Mouse (Mus musculus) forebrain, embryonic 16.5 days (tissue): ENCODE results near the gene Fstl4. TPM values are rescaled to one million over a fixed set of nuclear protein-coding genes. Genes with fewer than 3 reads are reported as not detected.
"Not testable (repeated sequence)": the region's sequence is repeated elsewhere in the genome, so short reads cannot be mapped to it uniquely, and the experiment has no call there.

Experiments
- ATAC-seq: fragments of 200-750 bp; cut with Nextera tagmentation; 2 replicates; pipeline ENCODE4 v1.8.0; 2017; ENCODE audit warnings: mild to moderate bottlenecking, moderate library complexity
- H3K27ac ChIP-seq: fragments of 300-500 bp; sonication (generic); 2 replicates; pipeline ENCODE4 v1.5.1; 2014; ENCODE audit warnings: low read length, control low read depth
- H3K27me3 ChIP-seq: fragments of 300-500 bp; sonication (generic); replicated peaks from 2 replicates; pipeline ENCODE4 v1.6.1; 2014; ENCODE audit warnings: low read length; ENCODE audit not compliant: control insufficient read depth, insufficient read depth
- H3K36me3 ChIP-seq: fragments of 300-500 bp; sonication (generic); 2 replicates; pipeline ENCODE4 v1.6.1; 2014; ENCODE audit not compliant: control insufficient read depth, insufficient read depth
- H3K4me1 ChIP-seq: fragments of 300-500 bp; sonication (generic); replicated peaks from 2 replicates; pipeline ENCODE4 v1.6.1; 2014; ENCODE audit warnings: low read length; ENCODE audit not compliant: control insufficient read depth, insufficient read depth
- H3K4me2 ChIP-seq: fragments of 300-500 bp; sonication (generic); 2 replicates; pipeline ENCODE4 v1.6.1; 2014; ENCODE audit warnings: mild to moderate bottlenecking, low read length, control low read depth
- H3K4me3 ChIP-seq: fragments of 300-500 bp; sonication (generic); replicated peaks from 2 replicates; pipeline ENCODE4 v1.5.1; 2014; ENCODE audit warnings: mild to moderate bottlenecking, low read length, control low read depth
- H3K9ac ChIP-seq: fragments of 300-500 bp; sonication (generic); replicated peaks from 2 replicates; pipeline ENCODE4 v1.6.1; 2014; ENCODE audit warnings: low read depth, low read length, control low read depth
- H3K9me3 ChIP-seq: fragments of 300-500 bp; sonication (generic); 2 replicates; pipeline ENCODE4 v1.6.1; 2016; ENCODE audit warnings: low read length; ENCODE audit not compliant: control insufficient read depth
- WGBS: fragments of 180-500 bp; shearing (Covaris S2); extraction: QIAGEN DNeasy Blood & Tissue Kit; methylation state at CpG from one replicate; pipeline ENCODE4 v1.1.7; 2014; 5-methylcytosine and 5-hydroxymethylcytosine counted together
- polyA plus RNA-seq: library from polyadenylated mRNA; unstranded; fragments of >200 nt; fragmentation: Nextera tagmentation; extraction: Ambion mirVana; gene quantifications from 2 replicates; pipeline ENCODE4 v1.2.1, GENCODE M21; 2015

Fstl4 gene
- polyA plus RNA-seq, 1 experiment from 2014 or later = 6.4 TPM

GRCm38 (mm10) chr11:53077641-53078040, 313.2 kb downstream of the Fstl4 start:
- no peak for ATAC-seq
- 87% methylated on average over 7 of the region's 7 CpGs for WGBS

GRCm38 (mm10) chr11:53078419-53079334, 314.2 kb downstream of the Fstl4 start:
- Histone ChIP-seq H3K9ac (no peak overlapping the region), H3K36me3 (no peaks in the 10 kb centered on the region), H3K4me2 (no peak overlapping the region), H3K9me3 (0 out of 2 replicates have a peak, but pooled peaks cover 2% of the 10 kb centered on the region), H3K27me3 (no peaks in the 10 kb centered on the region), H3K4me1 (no peaks in the 10 kb centered on the region), H3K4me3 (no peak overlapping the region), H3K27ac (no peak overlapping the region)
- WGBS = 74% methylated on average over 7 of the region's 7 CpGs
- no peak for ATAC-seq

More at GRCm38 (mm10) chr11:53077641-53078040, 313.2 kb downstream of the Fstl4 start:
- H3K9me3 ChIP-seq = 0 out of 2 replicates have a peak, but pooled peaks cover 2% of the 10 kb centered on the region
- no peaks in the 10 kb centered on the region for H3K36me3 ChIP-seq
- H3K27ac ChIP-seq = no peak overlapping the region
- no peak overlapping the region for H3K4me3 ChIP-seq
- H3K9ac ChIP-seq = no peak overlapping the region
- no peaks in the 10 kb centered on the region for H3K4me1 ChIP-seq
- no peaks in the 10 kb centered on the region for H3K27me3 ChIP-seq
- H3K4me2 ChIP-seq = no peak overlapping the region

- H3K36me3 ChIP-seq = no peaks in the 10 kb centered on the region
- no peak overlapping the region for H3K27ac ChIP-seq
- H3K4me1 ChIP-seq = no peaks in the 10 kb centered on the region
- ATAC-seq = no peak
- 88% methylated on average over 6 of the region's 6 CpGs for WGBS
- 0 out of 2 replicates have a peak, but pooled peaks cover 2% of the 10 kb centered on the region for H3K9me3 ChIP-seq
- no peak overlapping the region for H3K4me3 ChIP-seq
- no peaks in the 10 kb centered on the region for H3K27me3 ChIP-seq
- H3K4me2 ChIP-seq = no peak overlapping the region
- no peak overlapping the region for H3K9ac ChIP-seq
These were observed 316.9 kb downstream of the Fstl4 start for GRCm38 (mm10) chr11:53081310-53081709.

- WGBS = 75% methylated on average over 6 of the region's 6 CpGs
- no peaks in the 10 kb centered on the region for H3K36me3 ChIP-seq
- no peak overlapping the region for H3K4me2 ChIP-seq
- no peaks in the 10 kb centered on the region for H3K27me3 ChIP-seq
- H3K27ac ChIP-seq = no peak overlapping the region
- H3K9me3 ChIP-seq = no peaks in the 10 kb centered on the region
- no peak for ATAC-seq
- no peaks in the 10 kb centered on the region for H3K4me1 ChIP-seq
- H3K9ac ChIP-seq = no peak overlapping the region
- H3K4me3 ChIP-seq = no peak overlapping the region
These were observed 320.9 kb downstream of the Fstl4 start for GRCm38 (mm10) chr11:53085367-53085766.

GRCm38 (mm10) chr11:53085858-53086565, 321.6 kb downstream of the Fstl4 start:
- no peak for ATAC-seq
- Histone ChIP-seq H3K9me3 (no peaks in the 10 kb centered on the region), H3K4me2 (no peak overlapping the region), H3K4me3 (no peak overlapping the region), H3K9ac (no peak overlapping the region), H3K27ac (no peak overlapping the region), H3K36me3 (no peaks in the 10 kb centered on the region), H3K4me1 (no peaks in the 10 kb centered on the region), H3K27me3 (no peaks in the 10 kb centered on the region)
- 67% methylated on average over 9 of the region's 9 CpGs for WGBS

GRCm38 (mm10) chr11:53087896-53088295, 323.5 kb downstream of the Fstl4 start:
- WGBS = 80% methylated on average over 3 of the region's 3 CpGs
- not testable (repeated sequence) for H3K4me3 ChIP-seq, H3K36me3 ChIP-seq, H3K4me2 ChIP-seq, H3K4me1 ChIP-seq, H3K9ac ChIP-seq, H3K27ac ChIP-seq, H3K27me3 ChIP-seq, H3K9me3 ChIP-seq, ATAC-seq

GRCm38 (mm10) chr11:53091596-53091995, 327.2 kb downstream of the Fstl4 start:
- no peaks in the 10 kb centered on the region for H3K9me3 ChIP-seq
- no peaks in the 10 kb centered on the region for H3K27me3 ChIP-seq
- no peak overlapping the region for H3K9ac ChIP-seq
- H3K27ac ChIP-seq = no peak overlapping the region
- no peak overlapping the region for H3K4me2 ChIP-seq
- no peak for ATAC-seq
- H3K4me1 ChIP-seq = no peaks in the 10 kb centered on the region
- 50% methylated on average over 5 of the region's 5 CpGs for WGBS
- no peaks in the 10 kb centered on the region for H3K36me3 ChIP-seq
- no peak overlapping the region for H3K4me3 ChIP-seq

GRCm38 (mm10) chr11:53096871-53097270, 332.4 kb downstream of the Fstl4 start:
- Histone ChIP-seq H3K4me1 (no peaks in the 10 kb centered on the region), H3K4me2 (no peak overlapping the region), H3K9me3 (no peaks in the 10 kb centered on the region), H3K9ac (no peak overlapping the region), H3K36me3 (no peaks in the 10 kb centered on the region), H3K27me3 (no peaks in the 10 kb centered on the region), H3K4me3 (no peak overlapping the region), H3K27ac (no peak overlapping the region)
- 94% methylated on average over 9 of the region's 9 CpGs for WGBS
- no peak for ATAC-seq

- Histone ChIP-seq H3K36me3 (no peaks in the 10 kb centered on the region), H3K27ac (no peak overlapping the region), H3K9ac (no peak overlapping the region), H3K9me3 (no peaks in the 10 kb centered on the region), H3K4me1 (no peaks in the 10 kb centered on the region), H3K27me3 (no peaks in the 10 kb centered on the region), H3K4me3 (no peak overlapping the region), H3K4me2 (no peak overlapping the region)
- no peak for ATAC-seq
- 88% methylated on average over 8 of the region's 8 CpGs for WGBS
These were observed 332.9 kb downstream of the Fstl4 start for GRCm38 (mm10) chr11:53097331-53097730.
